Mouse (Mus musculus) CD8-positive naive resting alpha-beta T cell, adult 2 months (primary cell): ENCODE data around the gene Olfr679.
"Not testable (repeated sequence)": the region's sequence is repeated elsewhere in the genome, so short reads cannot be mapped to it uniquely, and the experiment has no call there.

Source experiments
- DNase-seq, 2 experiments: peaks; one replicate each; pipeline ENCODE4 v3.0.0; 2022; ENCODE audit warnings: low read depth in 2 of 2, low spot score in 2 of 2

Olfr679 gene

GRCm38 (mm10) chr7:105080905-105081304 is at the start of gene Olfr679:
TSS of gene Olfr679 (plus strand) at chr7:105081205.
- DNase-seq: no peak

- no peak for DNase-seq
These were observed 48.6 kb upstream of the Olfr679 start, which contains the start of gene Olfr676 for GRCm38 (mm10) chr7:105032398-105032797. TSS of gene Olfr676 (plus strand) at chr7:105032698.

- DNase-seq: not testable (repeated sequence)
These were observed 47.2 kb upstream of the Olfr679 start for GRCm38 (mm10) chr7:105033836-105034235.

- no peak for DNase-seq
These were observed 22.1 kb upstream of the Olfr679 start for GRCm38 (mm10) chr7:105058951-105059350.

GRCm38 (mm10) chr7:105064175-105064574 is 16.8 kb upstream of the Olfr679 start, which contains the start of gene Olfr678:
TSS of gene Olfr678 (plus strand) at chr7:105064475.
- no peak for DNase-seq

GRCm38 (mm10) chr7:105092717-105093116 is 11.7 kb downstream of the Olfr679 start, which contains the start of gene Olfr680-ps1:
TSS of gene Olfr680-ps1 (minus strand) at chr7:105092817.
- DNase-seq: not testable (repeated sequence)

- no peak for DNase-seq
These were observed 35.5 kb downstream of the Olfr679 start, which contains the start of gene Olfr681 for GRCm38 (mm10) chr7:105116536-105116935. TSS of gene Olfr681 (plus strand) at chr7:105116836.
